Mouse (Mus musculus): ENCODE measurements around the gene 1110032A03Rik.

GRCm38 (mm10) chr9:50724661-50725330, 50.5 kb downstream of the 1110032A03Rik start:
- TF ChIP-seq EP300 (IDR thresholded peaks at IDR 0.05; ENCODE audit: low read depth in 1 of 2, low read length in 2 of 2) = no peak
- no peak for TF ChIP-seq MAFK (IDR thresholded peaks at IDR 0.05; ENCODE audit: borderline replicate concordance, low read depth, low read length)
- TF ChIP-seq CHD2 (IDR thresholded peaks at IDR 0.05; ENCODE audit: low read length) = no peak
